Mouse (Mus musculus): ENCODE measurements around the gene Ret. TPM values are rescaled to one million over a fixed set of nuclear protein-coding genes. Genes with fewer than 3 reads are reported as not detected.
A peak's percentile ranks its signal among the peaks of the same experiment; 100 is the strongest.

Ret gene
- total and polyA plus RNA-seq, 3 experiments = not detected

DNA sequence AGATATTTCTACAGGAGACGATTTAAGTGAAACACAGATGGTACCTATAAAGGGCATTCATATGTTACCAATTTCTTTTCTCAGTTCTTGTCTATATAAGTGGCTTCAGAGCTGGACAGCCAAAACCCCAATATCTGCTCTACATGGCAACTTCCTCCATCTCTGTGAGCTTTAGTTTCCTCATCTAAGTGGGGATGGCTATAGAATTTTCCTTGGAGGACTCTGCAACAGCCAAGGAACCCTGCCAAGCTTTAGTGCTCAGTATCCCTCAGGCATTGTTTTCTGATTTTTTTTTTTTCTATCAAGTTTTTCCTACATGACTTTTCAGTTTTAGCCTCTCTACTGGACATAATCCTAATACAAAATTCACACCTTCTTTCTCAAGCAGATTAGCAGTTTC is 63.1 kb downstream of the Ret start:
- Histone ChIP-seq H3K4me1 (ENCODE audit: control insufficient read depth in 1 of 2, insufficient read depth in 2 of 2, low read length in 2 of 2) (peaks cover 22 to 56% of the 10 kb centered on the region in 2 experiments), H3K27me3 (ENCODE audit: control insufficient read depth in 1 of 2, insufficient read depth in 2 of 2, low read length in 2 of 2) (no peaks in the 10 kb centered on the region), H3K79me2 (ENCODE audit: control insufficient read depth, insufficient read depth, low read length, poor library complexity) (peaks cover 40% of the 10 kb centered on the region), H3K9ac (ENCODE audit: control insufficient read depth, low read depth, low read length, poor library complexity, severe bottlenecking) (no peak overlapping the region), H3K4me3 (ENCODE audit: control insufficient read depth in 1 of 2, insufficient read depth in 1 of 2, low read depth in 2 of 2, low read length in 2 of 2) (peak overlapping the region in 1 of 2 experiments; percentile 28; a peak in 1 of 4 replicates), H3K36me3 (ENCODE audit: control insufficient read depth in 1 of 2, insufficient read depth in 2 of 2, low read length in 2 of 2) (peaks cover 2 to 46% of the 10 kb centered on the region in 2 experiments; a peak in 3 of 4 replicates), H3K9me3 (replicated peaks; ENCODE audit: insufficient read depth, low read length) (no peaks in the 10 kb centered on the region), H3K27ac (ENCODE audit: control insufficient read depth, low read depth, low read length) (peak overlapping the region; percentile 52)
- peak; percentile 47 for DNase-seq (ENCODE audit: low read depth, low spot score)
- TF ChIP-seq POLR2A (IDR thresholded peaks at IDR 0.05; ENCODE audit: control insufficient read depth in 1 of 2, insufficient read depth in 1 of 2, low read depth in 1 of 2, low read length in 2 of 2, poor library complexity in 1 of 2) = no peak
- no peak for TF ChIP-seq E2F4 (IDR thresholded peaks at IDR 0.05; ENCODE audit: borderline replicate concordance, low read depth, low read length)
- TF ChIP-seq USF1 (IDR thresholded peaks at IDR 0.05; ENCODE audit: low read depth, low read length) = no peak
- no peak for TF ChIP-seq POLR2AphosphoS2 (IDR thresholded peaks at IDR 0.05; ENCODE audit: low read length)
- no peak for TF ChIP-seq SMC3 (IDR thresholded peaks at IDR 0.05; ENCODE audit: low read depth, low read length)
- TF ChIP-seq EP300 (IDR thresholded peaks at IDR 0.05; ENCODE audit: low read depth in 1 of 2, low read length in 2 of 2) = no peak
- no peak for TF ChIP-seq TBP (IDR thresholded peaks at IDR 0.05; ENCODE audit: low read depth, low read length)

DNA sequence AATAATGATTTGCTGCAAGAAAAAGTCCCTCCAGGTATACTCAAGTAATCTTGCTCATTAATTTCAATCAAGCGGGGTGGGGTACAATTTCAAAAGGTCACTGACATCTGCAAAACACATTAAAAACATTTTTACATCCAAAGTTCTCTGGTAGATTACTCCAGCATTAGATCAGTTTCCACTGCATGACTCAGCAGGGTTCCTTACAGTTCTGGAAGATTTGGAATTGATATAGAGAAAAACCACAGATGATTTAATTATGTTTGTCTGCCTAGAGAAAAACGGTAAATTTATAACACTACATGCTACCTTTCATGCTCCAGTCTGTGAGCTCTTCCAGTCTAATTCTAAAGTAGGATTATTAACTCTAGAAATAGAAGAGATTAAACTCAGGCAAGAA is 67.5 kb downstream of the Ret start:
- peaks cover 23% of the 10 kb centered on the region for H3K79me2 ChIP-seq (ENCODE audit: control insufficient read depth, insufficient read depth, low read length, poor library complexity)
- peak overlapping the region; percentile 65 for H3K27ac ChIP-seq (ENCODE audit: control insufficient read depth, low read depth, low read length)
- peak; percentile 39 for DNase-seq (ENCODE audit: low read depth, low spot score)
- peaks cover 32 to 57% of the 10 kb centered on the region in 2 experiments for H3K4me1 ChIP-seq (ENCODE audit: control insufficient read depth in 1 of 2, insufficient read depth in 2 of 2, low read length in 2 of 2)
- no peaks in the 10 kb centered on the region for H3K27me3 ChIP-seq (ENCODE audit: control insufficient read depth in 1 of 2, insufficient read depth in 2 of 2, low read length in 2 of 2)
- H3K9ac ChIP-seq (ENCODE audit: control insufficient read depth, low read depth, low read length, poor library complexity, severe bottlenecking) = no peak overlapping the region
- no peak overlapping the region; a peak in 1 of 4 replicates for H3K4me3 ChIP-seq (ENCODE audit: control insufficient read depth in 1 of 2, insufficient read depth in 1 of 2, low read depth in 2 of 2, low read length in 2 of 2)
- peaks cover 10 to 60% of the 10 kb centered on the region in 2 experiments for H3K36me3 ChIP-seq (ENCODE audit: control insufficient read depth in 1 of 2, insufficient read depth in 2 of 2, low read length in 2 of 2)
- TF ChIP-seq GATA1 (IDR thresholded peaks at IDR 0.05; ENCODE audit: low read depth, low read length) (peak; percentile 21; the same call in 1 of the 2 replicates), ZNF384 (IDR thresholded peaks at IDR 0.05; ENCODE audit: low read depth, low read length) (0 out of 2 replicates have a peak, but pooled peaks have one; percentile 14), MYB (IDR thresholded peaks at IDR 0.05; ENCODE audit: low read depth, low read length) (no peak), EP300 (IDR thresholded peaks at IDR 0.05; ENCODE audit: low read depth in 1 of 2, low read length in 2 of 2) (peak; percentile 50 to 67; a peak in 3 of 4 replicates), SIN3A (IDR thresholded peaks at IDR 0.05; ENCODE audit: low read length) (peak; percentile 30; the same call in 1 of the 2 replicates), KAT2A (conservative IDR thresholded peaks at IDR 0.05; ENCODE audit: low read depth, low read length) (no peak), ETS1 (IDR thresholded peaks at IDR 0.05; ENCODE audit: low read depth, low read length) (peak; percentile 62), GABPA (IDR thresholded peaks at IDR 0.05; ENCODE audit: low read depth, low read length) (peak; percentile 64; the same call in 1 of the 2 replicates)
- no peaks in the 10 kb centered on the region for H3K9me3 ChIP-seq (replicated peaks; ENCODE audit: insufficient read depth, low read length)
